Mouse (Mus musculus): ENCODE measurements at regions not wholly inside any gene's neighbourhood (a gene's known extent, or its start where the extent isn't known, plus 50 kb on each side); places are given as distances from the start of the nearest gene placed in this dataset.

GRCm38 (mm10) chr3:128665184-128665583 is 534.5 kb upstream of the Pitx2 start:
- DNase-seq (ENCODE audit: low spot score), result no peak
- TF ChIP-seq POLR2A (IDR thresholded peaks at IDR 0.05; ENCODE audit: borderline replicate concordance, extremely low read depth, insufficient read depth, insufficient read length), result no peak
- no peaks in the 10 kb centered on the region for H3K9me3 ChIP-seq (ENCODE audit: control insufficient read depth, low read length)
- H3K36me3 ChIP-seq (ENCODE audit: control insufficient read depth, insufficient read depth, low read length), result no peaks in the 10 kb centered on the region
- 7% methylated on average over 3 of the region's 3 CpGs for WGBS
- H3K9ac ChIP-seq (ENCODE audit: low read depth, low read length, severe bottlenecking), result no peak overlapping the region
- peak; percentile 37; the same call in 1 of the 2 replicates for ATAC-seq (ENCODE audit: low FRiP score, low read depth)
- 0 out of 2 replicates have a peak, but pooled peaks cover 3% of the 10 kb centered on the region for H3K4me1 ChIP-seq (ENCODE audit: control insufficient read depth, insufficient read depth, low read length)
- 0 out of 2 replicates have a peak overlapping the region, but pooled peaks have one; percentile 3 for H3K4me2 ChIP-seq (replicated peaks; ENCODE audit: low read depth, low read length, severe bottlenecking)
- H3K27ac ChIP-seq (replicated peaks; ENCODE audit: low read depth, low read length), result no peak overlapping the region
- no peak overlapping the region for H3K4me3 ChIP-seq (replicated peaks; ENCODE audit: low read length)
- H3K27me3 ChIP-seq (ENCODE audit: control insufficient read depth, insufficient read depth, low read length), result no peaks in the 10 kb centered on the region

DNA sequence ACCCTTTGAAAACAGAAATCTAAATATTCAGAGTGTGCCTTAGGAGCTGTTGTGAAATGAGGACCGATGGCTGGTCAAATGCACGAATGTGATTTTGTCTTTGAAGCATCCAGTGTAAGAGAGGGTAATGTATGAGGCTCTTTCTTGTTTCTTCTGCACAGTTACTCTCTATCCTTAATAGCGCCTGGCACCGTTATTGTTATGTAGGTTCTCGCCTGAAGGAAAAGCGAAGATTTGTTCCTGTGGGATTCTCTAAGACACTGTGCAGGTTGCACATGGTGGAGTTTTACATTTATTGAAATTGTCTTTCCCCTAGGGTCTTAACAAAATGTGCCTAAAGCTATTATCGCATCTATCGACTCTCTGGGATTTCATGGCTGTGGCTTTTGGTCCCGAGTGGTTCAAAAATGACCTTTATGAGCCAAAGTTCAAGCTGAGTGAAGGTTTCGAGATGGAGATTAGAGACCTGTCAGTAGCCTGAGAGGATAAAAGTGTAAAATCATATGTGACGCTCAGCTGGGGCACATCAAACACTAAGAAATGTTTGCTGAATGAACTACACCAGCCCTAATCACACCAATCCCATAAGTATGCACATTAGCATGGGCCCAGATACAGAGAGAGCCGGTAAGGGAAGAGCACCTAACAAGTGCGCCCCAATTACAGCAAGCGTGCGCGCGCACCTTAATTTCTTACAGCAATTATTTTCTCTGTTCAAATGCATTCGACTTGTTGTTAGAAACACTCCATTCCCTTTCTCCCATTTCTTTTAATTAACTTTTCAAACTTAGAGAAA is 562.5 kb upstream of the Pitx2 start:
- Histone ChIP-seq H3K4me3 (replicated peaks; ENCODE audit: low read length) (no peak overlapping the region), H3K27ac (replicated peaks; ENCODE audit: low read depth, low read length) (no peak overlapping the region), H3K4me1 (ENCODE audit: control insufficient read depth, insufficient read depth, low read length) (no peaks in the 10 kb centered on the region), H3K27me3 (ENCODE audit: control insufficient read depth, insufficient read depth, low read length) (no peaks in the 10 kb centered on the region), H3K9ac (ENCODE audit: low read depth, low read length, severe bottlenecking) (no peak overlapping the region), H3K4me2 (replicated peaks; ENCODE audit: low read depth, low read length, severe bottlenecking) (no peak overlapping the region), H3K9me3 (ENCODE audit: control insufficient read depth, low read length) (no peaks in the 10 kb centered on the region), H3K36me3 (ENCODE audit: control insufficient read depth, insufficient read depth, low read length) (no peaks in the 10 kb centered on the region)
- TF ChIP-seq POLR2A (IDR thresholded peaks at IDR 0.05; ENCODE audit: borderline replicate concordance, extremely low read depth, insufficient read depth, insufficient read length), result no peak
- 82% methylated on average over 18 of the region's 18 CpGs for WGBS
- ATAC-seq (ENCODE audit: low FRiP score, low read depth) (no peak), DNase-seq (ENCODE audit: low spot score) (no peak)

- Histone ChIP-seq H3K9ac (ENCODE audit: low read depth, low read length, severe bottlenecking) (no peak overlapping the region), H3K27me3 (ENCODE audit: control insufficient read depth, insufficient read depth, low read length) (no peaks in the 10 kb centered on the region), H3K27ac (replicated peaks; ENCODE audit: low read depth, low read length) (no peak overlapping the region), H3K9me3 (ENCODE audit: control insufficient read depth, low read length) (no peaks in the 10 kb centered on the region), H3K36me3 (ENCODE audit: control insufficient read depth, insufficient read depth, low read length) (no peaks in the 10 kb centered on the region), H3K4me3 (replicated peaks; ENCODE audit: low read length) (no peak overlapping the region), H3K4me1 (ENCODE audit: control insufficient read depth, insufficient read depth, low read length) (no peaks in the 10 kb centered on the region), H3K4me2 (replicated peaks; ENCODE audit: low read depth, low read length, severe bottlenecking) (no peak overlapping the region)
- DNase-seq (ENCODE audit: low spot score) (no peak), ATAC-seq (ENCODE audit: low FRiP score, low read depth) (no peak)
- 58% methylated on average over 1 of the region's 1 CpGs for WGBS
- TF ChIP-seq POLR2A (IDR thresholded peaks at IDR 0.05; ENCODE audit: borderline replicate concordance, extremely low read depth, insufficient read depth, insufficient read length), result no peak
Observed at GRCm38 (mm10) chr3:128627696-128628095, 572.0 kb upstream of the Pitx2 start.

- Histone ChIP-seq H3K9me3 (ENCODE audit: control insufficient read depth, low read length) (no peaks in the 10 kb centered on the region), H3K4me1 (ENCODE audit: control insufficient read depth, insufficient read depth, low read length) (peaks cover 13% of the 10 kb centered on the region), H3K4me3 (replicated peaks; ENCODE audit: low read length) (no peak overlapping the region), H3K36me3 (ENCODE audit: control insufficient read depth, insufficient read depth, low read length) (no peaks in the 10 kb centered on the region), H3K9ac (ENCODE audit: low read depth, low read length, severe bottlenecking) (no peak overlapping the region), H3K4me2 (replicated peaks; ENCODE audit: low read depth, low read length, severe bottlenecking) (no peak overlapping the region), H3K27me3 (ENCODE audit: control insufficient read depth, insufficient read depth, low read length) (no peaks in the 10 kb centered on the region), H3K27ac (replicated peaks; ENCODE audit: low read depth, low read length) (no peak overlapping the region)
- DNase-seq (ENCODE audit: low spot score) (no peak), ATAC-seq (ENCODE audit: low FRiP score, low read depth) (no peak)
- WGBS, result 86% methylated on average over 6 of the region's 6 CpGs
- no peak for TF ChIP-seq POLR2A (IDR thresholded peaks at IDR 0.05; ENCODE audit: borderline replicate concordance, extremely low read depth, insufficient read depth, insufficient read length)
Observed at GRCm38 (mm10) chr3:128616675-128617074, 583.0 kb upstream of the Pitx2 start.

DNA sequence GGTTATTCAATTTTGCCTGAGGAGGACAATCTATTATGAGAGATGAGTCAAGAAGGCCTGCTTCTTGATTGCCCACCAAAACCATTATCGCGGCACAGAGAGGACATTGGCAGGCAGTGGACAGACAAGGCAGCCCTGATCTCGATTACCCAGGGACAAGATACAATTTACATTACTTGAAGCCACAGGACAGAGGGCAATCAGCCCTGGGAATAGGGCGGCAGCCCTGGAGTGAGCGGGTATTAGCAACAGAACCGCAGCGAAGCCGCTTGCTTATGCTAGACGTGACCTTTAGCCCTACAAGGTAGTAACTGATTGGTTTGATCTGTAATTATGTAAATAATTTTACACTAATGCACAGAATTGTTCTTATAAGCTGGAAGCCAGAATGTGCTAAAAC is 586.0 kb upstream of the Pitx2 start:
- peaks cover 13% of the 10 kb centered on the region for H3K4me1 ChIP-seq (ENCODE audit: control insufficient read depth, insufficient read depth, low read length)
- no peak overlapping the region for H3K4me3 ChIP-seq (replicated peaks; ENCODE audit: low read length)
- WGBS, result 61% methylated on average over 9 of the region's 9 CpGs
- no peak for DNase-seq (ENCODE audit: low spot score)
- H3K27me3 ChIP-seq (ENCODE audit: control insufficient read depth, insufficient read depth, low read length), result no peaks in the 10 kb centered on the region
- no peaks in the 10 kb centered on the region for H3K9me3 ChIP-seq (ENCODE audit: control insufficient read depth, low read length)
- no peak for ATAC-seq (ENCODE audit: low FRiP score, low read depth)
- no peaks in the 10 kb centered on the region for H3K36me3 ChIP-seq (ENCODE audit: control insufficient read depth, insufficient read depth, low read length)
- no peak overlapping the region for H3K9ac ChIP-seq (ENCODE audit: low read depth, low read length, severe bottlenecking)
- H3K27ac ChIP-seq (replicated peaks; ENCODE audit: low read depth, low read length), result no peak overlapping the region
- no peak for TF ChIP-seq POLR2A (IDR thresholded peaks at IDR 0.05; ENCODE audit: borderline replicate concordance, extremely low read depth, insufficient read depth, insufficient read length)
- 0 out of 2 replicates have a peak overlapping the region, but pooled peaks have one; percentile 5 for H3K4me2 ChIP-seq (replicated peaks; ENCODE audit: low read depth, low read length, severe bottlenecking)
